Mouse (Mus musculus) ovary, adult 18-20 months (tissue): ENCODE data around the gene Cep152.
A peak's percentile ranks its signal among the peaks of the same experiment; 100 is the strongest.

Source experiments
- DNase-seq: peaks from one replicate; pipeline ENCODE4 v3.0.0; 2022; ENCODE audit warnings: low spot score, mixed read lengths

Cep152 gene

DNA sequence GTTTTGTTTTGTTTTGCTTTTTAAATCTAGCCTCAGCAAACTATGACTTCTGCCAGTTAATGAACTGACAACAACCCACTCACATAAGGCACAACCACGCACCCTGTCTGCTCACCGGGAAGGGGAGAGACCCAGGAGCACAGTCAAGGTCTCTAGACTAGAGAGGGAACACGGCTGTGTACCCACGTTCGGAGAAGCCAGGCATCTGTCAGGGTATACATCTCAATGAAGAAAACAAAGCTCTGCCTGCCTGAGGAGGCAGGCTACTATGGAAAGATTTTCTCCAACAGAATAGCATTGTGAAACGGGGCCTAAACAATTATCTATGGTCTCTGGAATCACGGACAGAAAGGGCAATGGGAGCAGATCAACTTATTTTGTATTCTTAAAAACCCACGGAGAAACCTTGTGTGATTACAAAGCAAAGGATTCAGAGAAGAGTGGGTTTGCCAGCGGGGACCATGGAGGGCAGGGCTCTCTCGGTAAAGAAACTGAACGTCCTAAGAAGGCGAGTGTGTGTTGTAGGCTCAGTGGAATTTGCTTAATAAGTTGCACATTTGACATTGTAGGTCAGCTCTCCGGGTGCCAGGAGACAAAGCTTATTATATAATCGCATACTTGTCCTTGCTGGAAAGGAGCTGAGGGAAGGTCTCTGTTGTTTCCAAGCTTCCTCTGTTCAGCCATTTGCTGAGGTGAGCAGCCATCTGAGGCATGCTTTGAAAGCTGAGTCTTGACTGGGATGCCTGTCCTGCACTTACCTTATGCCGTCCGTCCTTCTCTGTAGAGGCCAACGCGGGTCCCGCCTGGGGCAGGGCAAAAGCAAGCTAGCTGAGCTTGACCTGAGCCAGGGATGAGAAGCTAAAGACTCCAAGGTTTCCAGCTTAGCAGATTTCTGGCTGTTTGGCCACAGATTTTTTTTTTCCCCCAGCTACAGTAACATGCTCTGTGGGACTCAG lies 66.0 kb downstream of the Cep152 start:
- no peak for DNase-seq

DNA sequence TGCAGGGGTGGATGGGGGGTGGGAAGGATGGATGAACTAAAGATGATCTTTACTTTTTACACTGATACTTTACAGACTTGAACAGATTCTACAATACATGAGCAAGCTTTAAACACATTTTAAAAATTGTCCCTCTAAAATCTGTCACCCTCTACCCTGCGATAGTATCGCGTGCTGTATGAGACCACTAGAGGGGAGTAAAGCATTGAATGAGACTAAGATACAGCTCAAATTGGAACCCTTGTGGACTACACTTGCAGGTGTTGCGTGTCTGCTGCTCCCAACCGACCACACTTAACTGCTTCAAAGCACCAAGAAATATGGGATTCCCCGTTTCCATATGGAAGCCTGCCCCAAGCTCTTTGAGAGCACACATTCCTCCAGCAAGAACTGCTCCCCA lies 69.1 kb downstream of the Cep152 start:
- DNase-seq = no peak

DNA sequence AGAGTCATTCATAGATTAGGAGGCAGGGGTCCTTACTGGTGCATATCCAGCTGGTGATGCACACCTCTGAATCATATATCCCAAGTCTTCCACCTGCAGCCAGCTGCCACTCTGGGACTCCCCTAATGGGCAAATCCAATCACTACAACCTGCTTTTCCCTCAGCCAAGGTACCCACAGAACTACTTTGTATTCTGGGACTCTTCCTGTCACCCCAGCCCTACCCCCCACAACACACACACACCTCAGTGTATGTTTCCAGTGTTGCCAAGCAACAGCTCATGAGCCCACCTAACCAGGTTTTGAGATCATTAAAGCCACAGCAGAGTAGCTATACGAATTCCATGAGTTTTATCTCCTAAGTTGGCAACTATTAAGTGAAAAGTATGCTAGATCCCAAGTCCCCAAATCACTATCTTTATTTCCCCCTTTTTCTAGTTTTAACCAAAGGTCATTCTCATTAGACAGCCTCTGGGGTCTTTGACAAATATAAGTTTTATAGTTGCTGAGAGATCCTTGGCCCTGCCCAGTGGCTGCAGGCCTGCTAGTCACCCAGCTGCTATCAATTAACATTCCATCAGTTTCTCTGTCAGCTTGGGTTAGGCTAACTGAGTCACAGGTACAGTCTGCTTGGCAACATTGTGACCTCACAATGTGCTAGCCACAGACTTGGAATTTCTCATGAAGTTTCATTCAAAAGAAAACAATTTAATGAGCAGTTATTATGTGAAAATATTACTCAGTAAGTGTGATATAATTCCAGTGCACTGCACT lies 75.9 kb downstream of the Cep152 start:
- no peak for DNase-seq

DNA sequence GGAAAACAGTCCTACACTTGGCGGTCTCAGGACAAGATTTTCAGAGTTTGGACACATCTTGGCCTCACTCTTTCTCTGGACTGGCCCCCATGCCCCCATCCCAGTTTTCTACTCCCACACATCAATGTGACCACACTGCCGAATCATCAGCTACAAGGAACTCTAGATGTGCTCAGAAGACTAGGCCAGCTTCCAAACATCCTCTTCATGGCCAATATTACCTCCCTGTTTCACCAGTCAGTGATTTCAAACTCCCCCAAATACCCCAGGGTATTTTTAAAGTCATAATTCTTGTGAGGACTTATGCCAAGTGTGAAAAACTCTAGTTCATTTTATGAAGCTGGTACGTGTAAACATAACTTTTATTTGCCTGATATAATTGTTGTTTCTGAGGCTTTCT lies 79.9 kb downstream of the Cep152 start:
- no peak for DNase-seq

DNA sequence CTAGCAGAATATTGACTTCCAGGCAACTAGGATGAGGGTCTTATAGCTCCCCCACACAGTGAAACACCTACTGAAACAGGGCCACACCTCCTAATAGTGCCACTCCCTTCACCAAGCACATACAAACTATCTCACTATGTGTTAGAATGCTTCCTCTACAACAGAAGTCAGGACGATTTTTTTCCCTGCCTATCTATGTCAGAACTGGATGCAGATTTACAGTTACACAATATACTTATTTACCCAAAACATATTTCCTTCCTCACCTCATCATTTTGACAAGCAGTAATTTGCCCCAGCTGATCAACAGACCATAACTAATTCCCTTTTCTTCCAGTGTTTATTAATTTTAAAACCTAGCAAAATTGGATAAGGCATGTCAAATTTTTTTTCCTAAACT lies 81.3 kb downstream of the Cep152 start:
- no peak for DNase-seq

DNA sequence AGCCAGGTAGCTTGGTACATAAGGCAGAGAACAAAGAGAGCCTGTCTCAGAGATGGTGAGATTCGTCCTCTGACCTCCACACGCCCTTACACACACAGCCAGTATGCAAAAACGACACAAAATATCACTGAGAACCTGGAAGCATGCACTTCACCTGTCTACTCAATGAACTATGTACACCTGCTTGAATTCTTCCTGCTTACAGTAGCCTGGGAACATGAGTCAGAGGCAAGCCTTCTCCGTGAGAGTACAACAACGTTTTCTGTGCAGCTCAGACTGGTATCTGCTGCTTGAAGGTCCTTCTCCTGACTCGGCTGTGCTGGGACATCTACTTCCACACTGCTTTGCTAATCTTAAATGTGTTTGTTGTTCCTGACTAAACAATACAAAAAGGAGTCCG lies 83.5 kb downstream of the Cep152 start:
- DNase-seq = no peak

DNA sequence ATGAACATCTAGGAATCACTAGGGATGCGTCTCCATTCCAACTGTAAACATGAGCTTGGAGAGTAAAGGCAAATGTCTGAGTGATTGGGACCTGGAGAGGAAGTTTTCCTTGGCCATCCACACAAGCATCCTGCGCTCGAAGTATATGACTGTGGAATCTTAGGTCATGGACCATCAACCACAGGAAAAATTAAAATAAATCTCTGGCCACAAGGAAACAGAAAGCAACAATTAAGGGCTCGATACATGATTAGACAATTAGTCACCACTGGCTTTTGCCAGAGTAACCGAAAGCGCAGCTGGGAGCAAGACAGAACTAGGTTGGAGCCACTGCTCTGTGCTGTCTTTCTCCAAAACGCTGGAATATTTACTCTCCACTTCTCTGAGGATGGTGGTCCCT lies 84.3 kb downstream of the Cep152 start:
- DNase-seq = no peak

DNA sequence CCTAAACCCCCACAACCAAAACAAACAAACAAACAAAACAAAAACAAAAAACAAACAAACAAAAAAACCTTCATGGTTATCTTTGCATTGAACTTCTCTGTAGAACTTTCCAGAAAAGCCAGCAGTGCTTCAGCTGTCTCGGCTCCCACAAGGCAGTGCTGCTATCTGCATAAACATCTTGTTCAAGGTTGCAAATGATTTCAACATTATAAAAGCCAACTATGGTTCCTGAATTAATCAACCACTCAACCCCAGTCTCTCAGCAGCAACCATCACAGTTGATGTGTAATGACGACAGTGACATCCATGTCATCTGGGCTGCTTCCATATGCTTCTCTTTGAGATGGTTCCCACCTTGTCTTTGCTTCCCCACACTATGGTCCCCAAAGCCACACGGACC lies 85.3 kb downstream of the Cep152 start:
- DNase-seq = no peak

DNA sequence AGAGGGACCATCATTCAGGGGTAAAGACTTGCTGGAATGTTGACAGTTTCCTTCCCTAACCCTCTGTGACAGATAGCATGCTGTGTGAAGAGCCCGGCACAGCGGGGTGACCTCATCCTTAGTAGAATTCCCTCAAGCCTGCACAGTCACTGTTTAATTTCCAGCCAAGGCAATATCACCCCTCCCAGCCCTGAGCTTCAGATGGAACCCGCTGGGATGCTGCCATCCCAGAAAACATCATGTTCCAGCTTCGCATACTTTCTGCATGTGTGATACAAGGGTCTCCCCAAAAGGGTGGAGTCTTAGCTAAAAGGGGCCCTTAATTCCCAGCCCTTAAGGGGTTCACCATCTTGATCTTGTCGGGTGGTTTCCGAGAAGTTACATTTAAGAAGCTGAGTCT lies 94.2 kb downstream of the Cep152 start:
- no peak for DNase-seq

DNA sequence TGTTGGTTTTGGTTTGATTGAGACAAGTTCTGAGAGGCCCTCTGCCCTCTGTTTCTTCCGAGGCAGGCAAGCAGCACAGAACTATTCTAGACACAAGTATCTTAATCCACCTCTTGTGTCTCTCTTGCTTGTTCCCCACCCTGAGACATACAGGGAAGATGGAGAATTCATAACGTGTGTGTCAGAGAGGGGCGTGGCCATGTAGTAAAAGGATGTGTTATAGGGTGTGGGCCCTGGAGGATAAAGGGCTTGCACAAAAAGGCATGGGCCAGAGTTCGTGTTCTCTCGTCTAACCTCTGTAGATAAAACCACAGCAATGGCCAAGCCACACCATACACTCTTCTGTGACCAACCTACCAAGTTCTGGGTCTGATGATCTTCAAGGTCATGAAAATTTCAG lies 98.3 kb downstream of the Cep152 start:
- no peak for DNase-seq

DNA sequence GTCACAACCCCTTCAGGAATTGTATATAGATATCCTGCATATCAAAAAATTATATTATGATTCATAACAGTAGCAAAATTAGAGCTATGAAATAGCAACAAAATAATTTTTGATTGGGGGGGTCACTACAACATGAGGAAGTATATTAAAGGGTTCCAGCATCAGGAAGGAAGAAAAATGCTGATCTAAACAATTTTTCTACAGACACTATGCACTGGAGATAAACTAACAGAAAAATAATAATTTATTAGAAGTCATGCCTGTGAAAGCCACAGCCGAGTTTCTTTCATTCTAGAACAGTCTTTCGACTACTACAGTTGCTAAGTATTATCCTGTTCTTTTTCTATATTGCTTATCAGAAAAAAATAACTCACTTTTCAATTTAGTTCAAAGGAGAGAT lies 99.4 kb downstream of the Cep152 start:
- DNase-seq = no peak

DNA sequence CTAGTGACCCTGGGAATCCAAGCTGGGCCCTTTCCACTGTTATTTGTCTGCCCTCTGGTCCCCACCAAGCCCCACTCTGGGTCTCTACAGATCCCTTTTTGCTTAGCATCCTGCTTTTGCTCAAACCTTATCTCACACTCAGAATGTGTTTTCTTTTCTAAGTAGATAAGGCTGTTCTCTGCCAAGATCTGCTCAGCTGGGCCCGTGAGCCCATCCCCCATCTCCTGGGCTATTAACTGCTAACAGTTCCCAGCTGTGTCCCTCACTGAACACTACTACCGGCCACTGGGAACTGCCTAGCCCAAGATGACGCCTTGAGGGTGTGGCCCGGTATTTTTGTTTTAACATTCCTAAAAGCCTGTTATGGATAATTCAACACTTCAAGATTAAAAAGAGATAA lies 108.3 kb downstream of the Cep152 start:
- DNase-seq = peak; percentile 63

DNA sequence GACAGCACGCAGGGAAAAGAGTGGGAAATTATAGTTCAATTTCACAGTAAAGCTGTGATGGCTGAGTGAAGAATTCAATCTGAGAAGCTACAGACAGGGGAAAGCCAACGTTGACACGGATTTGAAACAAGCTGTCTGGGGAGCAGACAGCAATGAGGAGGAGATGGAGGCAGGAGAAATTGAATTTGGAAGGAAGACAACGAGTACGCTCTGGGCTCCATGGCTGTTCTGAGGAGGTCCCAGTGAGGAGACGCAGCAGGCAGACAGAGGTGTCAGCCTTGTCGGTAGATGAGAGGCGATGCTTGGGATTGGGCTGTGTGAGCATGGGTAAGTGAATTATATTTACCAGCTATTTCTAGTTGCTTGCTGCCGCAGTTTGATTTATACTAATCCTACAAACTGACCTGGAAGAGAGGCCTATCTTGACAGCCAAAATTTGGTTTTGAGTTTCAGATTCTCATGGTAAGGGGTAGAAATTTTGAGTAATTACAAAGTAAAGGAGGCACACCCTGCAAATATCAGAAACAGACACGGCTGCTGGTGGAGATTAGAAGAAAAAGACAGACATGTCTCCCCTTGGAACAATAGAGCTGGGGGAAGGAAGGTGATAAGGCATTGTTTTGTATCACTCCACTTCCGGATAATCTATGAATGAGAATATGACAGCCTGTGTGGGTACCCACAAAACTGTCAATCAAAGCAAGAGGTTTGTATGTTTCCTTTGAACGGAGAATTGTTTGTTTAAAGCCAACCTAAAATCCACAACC lies 109.4 kb downstream of the Cep152 start:
- no peak for DNase-seq

DNA sequence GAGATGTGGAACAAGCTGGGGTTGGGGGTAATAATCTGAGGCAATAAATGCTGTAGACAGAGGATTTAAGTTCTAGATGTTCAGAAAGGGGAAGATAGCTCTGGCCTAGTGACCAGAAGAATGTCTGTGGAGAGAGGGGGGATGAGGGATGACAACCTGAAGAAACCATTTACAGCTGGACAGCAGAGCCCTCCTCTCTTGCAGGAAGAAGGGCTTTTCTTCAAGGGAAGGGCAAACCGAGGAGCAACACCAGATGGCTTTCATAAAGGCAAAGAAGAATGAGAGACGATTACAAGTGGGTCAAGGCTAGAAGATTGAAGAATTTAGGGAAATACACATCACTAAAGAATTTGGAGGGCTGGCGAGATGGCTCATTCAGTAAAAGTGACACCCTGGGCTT lies 110.5 kb downstream of the Cep152 start:
- no peak for DNase-seq
